Mouse (Mus musculus) embryonic fibroblast, embryonic 13.5 days (primary cell): ENCODE results near the gene Ephb1.

ENCODE experiments used
- CTCF ChIP-seq: IDR thresholded peaks from 2 replicates; pipeline ENCODE4 v1.5.1; 2011; ENCODE audit warnings: mild to moderate bottlenecking, control low read depth, low read length, moderate library complexity, borderline replicate concordance; ENCODE audit not compliant: insufficient read depth
- POLR2A ChIP-seq: IDR thresholded peaks from 2 replicates; pipeline ENCODE4 v1.6.1; 2011; ENCODE audit warnings: low read depth, mild to moderate bottlenecking, control low read depth, low read length, moderate library complexity

DNA sequence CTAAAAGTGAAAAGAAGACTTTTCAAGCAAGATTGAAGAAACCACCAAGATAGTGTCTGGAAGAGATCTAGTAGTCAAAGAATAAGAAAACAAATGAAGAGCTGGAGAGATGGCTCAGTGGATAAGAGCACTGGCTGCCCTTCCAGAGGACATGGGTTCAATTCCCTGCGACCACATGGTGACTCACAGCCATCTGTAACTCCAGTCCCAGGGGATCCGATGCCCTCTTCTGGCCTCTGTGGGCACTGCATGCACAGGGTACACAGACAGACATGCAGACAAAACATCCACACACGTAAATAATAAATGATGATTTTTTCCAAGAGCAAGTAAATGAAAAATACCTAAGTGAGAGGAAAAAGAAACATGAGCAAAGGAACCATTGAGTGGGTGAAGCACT is 14.6 kb upstream of the Ephb1 start:
- no peak for TF ChIP-seq CTCF
- no peak for TF ChIP-seq POLR2A
